Mouse (Mus musculus): ENCODE measurements around the gene Umodl1. TPM values are rescaled to one million over a fixed set of nuclear protein-coding genes. Genes with fewer than 3 reads are reported as not detected.

Umodl1 gene
- total and polyA plus RNA-seq, 3 experiments = 1.0 to 4.5 (median 1.6) TPM

Other genes with a start within 250 kb of the Umodl1 start
- 0.04 TPM in 2 replicates for gene Glp1r, start 52.8 kb upstream of the Umodl1 start, total RNA-seq (2012; rRNA removed)
- gene Glp1r, start 52.8 kb upstream of the Umodl1 start, total RNA-seq (2014; rRNA removed) = not detected in 2 replicates
- gene Glp1r, start 52.8 kb upstream of the Umodl1 start, polyA plus RNA-seq (2012; ENCODE audit: insufficient read length, low read depth) = not detected in 2 replicates
- gene Abcg1, start 103.0 kb downstream of the Umodl1 start, total RNA-seq (2012; rRNA removed) = 4.6 and 5.2 TPM in 2 replicates
- gene Abcg1, start 103.0 kb downstream of the Umodl1 start, total RNA-seq (2014; rRNA removed) = 1.9 and 2.2 TPM in 2 replicates
- gene Abcg1, start 103.0 kb downstream of the Umodl1 start, polyA plus RNA-seq (2012; ENCODE audit: insufficient read length, low read depth) = 1.7 and 2.2 TPM in 2 replicates
- not detected in 2 replicates for gene Tff3, start 175.0 kb downstream of the Umodl1 start, total RNA-seq (2012; rRNA removed)
- not detected in 2 replicates for gene Tff3, start 175.0 kb downstream of the Umodl1 start, total RNA-seq (2014; rRNA removed)
- gene Tff3, start 175.0 kb downstream of the Umodl1 start, polyA plus RNA-seq (2012; ENCODE audit: insufficient read length, low read depth) = not detected in 2 replicates
- not detected in 2 replicates for gene Tff2, start 189.6 kb downstream of the Umodl1 start, total RNA-seq (2012; rRNA removed)
- gene Tff2, start 189.6 kb downstream of the Umodl1 start, total RNA-seq (2014; rRNA removed) = not detected in 2 replicates
- gene Tff2, start 189.6 kb downstream of the Umodl1 start, polyA plus RNA-seq (2012; ENCODE audit: insufficient read length, low read depth) = not detected in 2 replicates
- gene Tff1, start 210.6 kb downstream of the Umodl1 start, total RNA-seq (2012; rRNA removed) = 1.1 and 2.2 TPM in 2 replicates
- 0.54 and 1.6 TPM in 2 replicates for gene Tff1, start 210.6 kb downstream of the Umodl1 start, total RNA-seq (2014; rRNA removed)
- 0.44 TPM in 1 of 2 replicates, not detected in the other for gene Tff1, start 210.6 kb downstream of the Umodl1 start, polyA plus RNA-seq (2012; ENCODE audit: insufficient read length, low read depth)
- gene Tmprss3, start 244.3 kb downstream of the Umodl1 start, total RNA-seq (2012; rRNA removed) = not detected in 2 replicates
- not detected in 2 replicates for gene Tmprss3, start 244.3 kb downstream of the Umodl1 start, total RNA-seq (2014; rRNA removed)
- gene Tmprss3, start 244.3 kb downstream of the Umodl1 start, polyA plus RNA-seq (2012; ENCODE audit: insufficient read length, low read depth) = not detected in 2 replicates

Data from CH12.LX (cell line).